Mouse (Mus musculus): Measurements from ENCODE around the gene Inafm1.

- no peak for TF ChIP-seq CTCF (IDR thresholded peaks at IDR 0.05; ENCODE audit: insufficient read depth, low read depth, low read length)
- TF ChIP-seq POLR2A (IDR thresholded peaks at IDR 0.05; ENCODE audit: insufficient read depth, low read depth, low read length), result no peak
Measured at GRCm38 (mm10) chr7:16308555-16309317, 35.3 kb upstream of the Inafm1 start.

Measured in olfactory bulb, adult 2 months (tissue).